Mouse (Mus musculus): ENCODE measurements around the gene Dpy19l1. TPM values are rescaled to one million over a fixed set of nuclear protein-coding genes. Genes with fewer than 3 reads are reported as not detected.

Gene Dpy19l1
- total RNA-seq, 2 experiments from 2014 or later: 42.3 to 45.7 TPM

DNA sequence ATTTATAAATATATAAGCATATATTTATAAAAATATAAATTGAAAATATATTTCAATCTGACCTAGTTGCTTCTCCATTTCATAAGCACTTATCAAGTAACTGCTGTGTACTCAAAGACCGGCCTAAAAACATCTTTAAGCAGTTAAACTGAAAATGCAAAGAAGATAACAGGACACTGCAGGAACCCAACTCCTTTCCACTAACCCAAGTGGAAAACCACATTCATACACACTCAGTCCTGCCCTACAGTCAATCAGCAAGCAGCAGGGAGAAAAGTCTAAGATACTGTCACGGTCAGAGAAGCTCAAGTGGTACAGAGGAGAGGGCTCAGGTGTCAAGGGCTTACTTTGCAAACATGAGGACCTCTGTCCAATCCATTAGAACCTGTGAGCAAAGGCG, 30.4 kb downstream of the Dpy19l1 start:
- no peak for DNase-seq (ENCODE audit: low spot score in 2 of 2)

DNA sequence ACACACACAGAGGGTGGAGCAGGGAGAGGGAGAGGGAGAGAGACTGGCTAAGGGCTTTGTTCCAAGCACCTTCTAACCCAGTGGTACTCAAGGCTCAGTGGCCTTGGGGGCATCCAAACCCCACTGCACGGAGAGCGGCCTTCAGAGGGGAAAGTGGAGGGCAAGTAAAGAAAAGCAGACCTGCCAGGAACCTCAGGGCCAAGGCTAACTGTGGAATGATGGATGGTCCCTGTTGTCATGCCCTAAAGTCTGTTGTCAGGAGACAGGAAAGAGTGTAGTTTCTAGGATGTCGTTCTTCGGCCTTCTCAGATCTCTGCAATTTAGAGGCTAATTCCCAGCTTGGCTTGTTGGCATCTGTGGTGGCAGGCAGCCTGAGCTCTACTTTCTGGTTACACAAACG, 32.8 kb downstream of the Dpy19l1 start:
- DNase-seq (ENCODE audit: low spot score in 2 of 2): no peak

DNA sequence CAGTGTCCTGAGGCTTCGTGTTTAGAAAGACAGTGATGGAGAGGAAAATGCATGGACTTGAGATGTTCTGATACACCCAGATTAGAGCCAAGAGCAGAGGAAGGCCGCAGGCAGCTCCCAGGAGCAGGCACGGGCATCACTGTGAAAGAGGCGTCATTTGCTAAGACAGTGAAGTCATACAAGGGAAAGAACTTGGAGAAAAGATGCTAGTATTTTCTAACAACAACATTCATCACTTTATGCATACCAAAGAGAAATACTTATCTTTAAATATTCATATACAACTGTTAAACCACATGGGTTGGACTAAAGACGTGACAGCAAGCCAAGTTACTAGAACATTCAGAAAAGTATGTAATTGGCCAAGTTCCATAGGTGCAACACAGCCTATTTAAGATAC, 35.8 kb downstream of the Dpy19l1 start:
- DNase-seq (ENCODE audit: low spot score in 2 of 2): no peak

DNA sequence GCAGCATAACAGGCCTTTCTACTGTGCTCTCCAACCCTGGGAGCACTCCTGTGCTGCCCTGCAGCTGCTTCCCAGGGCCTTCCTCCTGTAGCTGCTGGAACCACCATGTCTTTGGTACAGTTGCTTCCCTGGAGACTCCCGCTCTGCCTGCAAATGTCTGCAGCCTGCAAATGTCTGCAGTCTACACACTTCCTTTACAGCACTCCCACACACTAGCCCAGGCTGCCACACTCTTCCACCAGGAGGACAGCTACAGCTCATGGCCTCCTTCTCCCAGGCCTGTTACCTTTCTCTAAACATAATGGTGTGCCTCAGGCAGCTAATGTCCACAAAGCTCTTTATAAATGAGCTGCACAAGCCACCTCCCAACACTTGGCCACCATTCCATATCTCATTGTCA, 36.3 kb downstream of the Dpy19l1 start:
- no peak for DNase-seq (ENCODE audit: low spot score in 2 of 2)

DNA sequence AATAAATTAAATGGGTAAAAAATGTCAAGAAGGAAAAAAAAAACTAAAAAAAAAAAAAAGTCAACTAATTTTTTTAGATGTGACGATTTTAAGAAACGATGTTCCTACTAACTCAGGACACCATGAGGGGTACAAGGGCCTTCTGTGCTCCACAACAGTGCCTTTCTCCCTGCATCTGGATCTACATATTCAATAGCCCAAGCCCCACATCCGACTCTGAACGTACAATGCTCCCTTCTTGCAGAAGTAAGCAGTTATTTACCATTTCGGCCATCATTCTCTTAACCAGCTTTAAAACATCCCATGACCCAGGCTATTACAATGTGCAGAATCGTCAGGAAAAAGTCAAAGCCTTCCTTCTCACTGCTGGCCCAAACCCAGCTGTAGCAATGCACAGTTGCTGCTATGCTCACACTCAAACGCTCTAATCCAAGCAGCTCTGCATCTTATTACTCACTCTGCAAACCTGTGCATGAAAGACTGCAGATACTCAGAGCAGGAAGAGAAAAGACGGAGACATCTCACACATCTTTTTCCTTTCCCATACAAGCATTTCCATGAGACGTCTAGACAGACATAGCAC, 41.5 kb downstream of the Dpy19l1 start:
- DNase-seq (ENCODE audit: low spot score in 2 of 2): peak in 1 of 2 experiments; percentile 12

DNA sequence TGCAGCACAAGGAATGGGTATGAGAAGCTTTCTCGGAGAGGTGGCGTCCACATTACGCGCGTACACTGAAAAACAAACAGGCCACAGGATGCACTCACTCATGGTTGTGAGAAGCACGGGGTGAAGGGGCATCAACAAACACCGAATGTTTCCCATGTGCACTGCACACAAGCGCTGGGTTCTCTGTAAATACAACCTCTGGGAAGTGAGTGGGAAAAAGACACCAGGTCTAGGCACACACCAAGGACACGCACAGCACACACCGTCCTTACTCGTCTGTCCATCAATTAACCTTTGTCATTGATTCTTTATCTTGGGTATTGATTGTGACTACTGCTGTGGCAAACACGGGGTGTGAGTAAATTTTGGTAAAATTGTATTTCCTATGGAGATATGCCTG, 49.1 kb downstream of the Dpy19l1 start:
- DNase-seq (ENCODE audit: low spot score in 2 of 2): no peak

DNA sequence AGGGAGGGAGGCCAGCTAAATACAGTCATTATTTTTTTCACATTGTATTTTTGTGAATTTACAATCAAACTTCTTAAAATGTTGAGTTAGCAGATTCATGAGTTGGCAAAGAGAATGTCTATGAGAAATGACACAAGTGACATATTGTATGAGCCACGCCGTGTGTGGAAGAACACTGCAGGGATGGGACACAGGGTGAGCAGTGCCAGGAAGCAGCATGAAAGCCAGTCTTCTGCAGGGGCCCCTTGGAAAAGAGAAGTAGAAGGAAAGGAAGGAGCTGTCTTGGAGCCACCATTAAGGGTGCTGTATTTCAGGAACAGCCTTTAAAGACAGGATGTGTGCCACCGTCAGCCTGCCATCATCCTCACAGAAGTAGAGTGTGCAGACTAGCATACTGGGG, 52.0 kb downstream of the Dpy19l1 start:
- DNase-seq (ENCODE audit: low spot score in 2 of 2): peak in 1 of 2 experiments; percentile 22

DNA sequence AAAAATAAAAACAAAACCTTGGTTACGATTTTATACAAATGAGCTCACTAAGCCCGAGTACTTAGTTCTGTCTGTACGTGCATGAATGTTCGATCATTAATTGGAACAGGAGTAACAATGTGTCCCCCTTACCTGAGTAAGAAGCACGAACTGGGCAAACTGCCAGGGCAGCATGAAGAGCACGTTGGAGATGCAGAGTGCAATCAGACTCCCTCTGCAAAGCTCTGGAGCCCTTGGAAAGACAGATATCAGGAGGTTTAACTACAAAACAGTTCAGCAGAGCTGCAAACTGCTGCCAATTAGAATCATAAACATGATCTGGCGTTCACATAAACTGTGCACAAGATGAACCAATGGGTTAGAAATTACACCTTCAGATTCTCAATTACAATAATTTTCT, 52.4 kb downstream of the Dpy19l1 start:
- DNase-seq (ENCODE audit: low spot score in 2 of 2): peak in 1 of 2 experiments; percentile 14

DNA sequence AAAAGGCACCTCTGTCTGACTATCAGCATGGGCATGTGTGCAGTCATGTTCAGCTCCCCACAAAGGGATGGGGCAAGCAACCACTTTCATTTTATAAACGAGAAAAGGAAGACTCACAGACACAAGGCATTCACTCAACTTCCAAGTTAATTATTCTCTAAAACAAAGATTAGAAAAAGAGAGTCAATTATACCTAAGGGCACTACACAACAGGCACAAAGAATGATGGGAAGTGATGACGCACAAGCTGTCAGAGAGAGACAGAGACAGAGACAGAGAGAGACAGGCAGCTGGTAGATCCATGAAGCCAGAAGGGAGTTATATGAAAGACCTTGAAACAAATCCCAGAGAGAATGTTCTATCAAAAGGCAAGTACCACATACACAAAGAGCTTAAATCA, 68.0 kb downstream of the Dpy19l1 start:
- DNase-seq (ENCODE audit: low spot score in 2 of 2): no peak

DNA sequence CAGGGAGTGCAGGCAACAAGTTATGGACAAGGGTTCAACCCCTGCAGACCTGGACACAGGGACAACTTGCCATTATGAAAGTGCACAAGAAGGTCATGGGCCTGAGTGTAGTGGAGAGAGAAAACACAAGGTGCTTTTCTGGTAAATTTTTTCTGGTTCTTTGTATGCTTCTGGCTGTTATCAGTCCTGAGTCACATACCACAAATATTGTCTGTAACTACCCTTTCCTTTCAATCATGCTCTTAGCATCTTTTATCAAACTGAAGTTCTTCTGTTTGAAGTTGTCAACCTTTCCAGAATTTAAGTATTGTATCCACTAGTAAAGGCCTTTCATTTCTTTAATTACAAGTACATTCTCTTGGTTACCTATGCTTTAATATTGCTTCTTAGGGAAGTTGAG, 73.2 kb downstream of the Dpy19l1 start:
- no peak for DNase-seq (ENCODE audit: low spot score in 2 of 2)

DNA sequence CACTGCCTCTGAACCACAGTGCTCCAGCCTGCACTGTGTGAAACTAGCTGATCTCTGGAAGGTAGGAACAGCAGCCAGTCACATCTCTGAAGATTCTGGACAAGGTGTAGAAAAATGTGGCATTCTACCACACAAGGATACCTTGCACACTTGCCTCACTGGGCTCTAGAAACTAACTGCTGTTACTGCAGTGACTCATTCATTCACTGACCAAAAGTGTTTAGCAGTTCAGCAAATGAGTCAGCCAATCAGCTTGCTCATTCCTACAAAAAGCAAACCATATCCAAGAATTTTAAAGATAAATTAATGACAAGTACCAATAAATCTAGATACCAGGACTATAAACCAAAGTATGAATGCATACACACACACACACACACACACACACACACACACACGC, 77.3 kb downstream of the Dpy19l1 start:
- no peak for DNase-seq (ENCODE audit: low spot score in 2 of 2)

DNA sequence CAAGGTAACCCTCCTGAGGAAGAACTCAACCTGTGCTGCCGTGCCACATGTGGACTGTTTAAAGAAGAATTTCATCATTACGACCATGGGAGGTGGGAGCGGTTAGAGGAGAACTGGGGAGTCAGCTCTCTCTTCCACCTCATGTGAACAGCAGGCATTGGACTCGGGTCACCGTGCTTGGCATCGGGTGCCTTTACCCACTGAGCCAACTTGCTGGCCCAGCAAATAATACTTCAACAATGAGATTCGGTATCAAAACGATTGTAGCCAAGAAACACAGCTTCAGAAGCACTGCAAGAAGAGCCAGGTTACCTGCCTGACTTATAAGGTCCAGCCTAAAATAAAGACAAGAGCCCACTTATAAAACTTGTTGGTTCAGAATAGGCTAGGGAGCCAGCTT, 79.7 kb downstream of the Dpy19l1 start:
- no peak for DNase-seq (ENCODE audit: low spot score in 2 of 2)

DNA sequence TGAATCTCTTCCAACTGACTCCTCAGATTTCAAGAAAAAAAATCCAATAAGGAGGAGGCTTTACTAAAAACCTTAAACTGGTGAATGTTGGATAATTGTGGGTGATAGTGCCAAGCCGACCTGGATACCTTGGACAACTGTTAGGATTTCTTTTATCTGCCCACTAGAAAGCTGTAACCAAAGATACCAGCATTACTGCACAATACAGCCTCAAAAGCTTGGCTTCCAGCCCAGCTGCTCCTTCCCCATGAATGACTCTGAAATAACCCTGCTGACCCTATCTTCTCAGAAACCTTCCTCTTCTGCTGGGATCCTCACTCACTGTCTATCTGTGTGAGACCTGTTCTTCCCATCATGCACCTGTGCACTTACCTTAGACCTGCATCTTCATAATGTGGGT, 81.1 kb downstream of the Dpy19l1 start:
- no peak for DNase-seq (ENCODE audit: low spot score in 2 of 2)

DNA sequence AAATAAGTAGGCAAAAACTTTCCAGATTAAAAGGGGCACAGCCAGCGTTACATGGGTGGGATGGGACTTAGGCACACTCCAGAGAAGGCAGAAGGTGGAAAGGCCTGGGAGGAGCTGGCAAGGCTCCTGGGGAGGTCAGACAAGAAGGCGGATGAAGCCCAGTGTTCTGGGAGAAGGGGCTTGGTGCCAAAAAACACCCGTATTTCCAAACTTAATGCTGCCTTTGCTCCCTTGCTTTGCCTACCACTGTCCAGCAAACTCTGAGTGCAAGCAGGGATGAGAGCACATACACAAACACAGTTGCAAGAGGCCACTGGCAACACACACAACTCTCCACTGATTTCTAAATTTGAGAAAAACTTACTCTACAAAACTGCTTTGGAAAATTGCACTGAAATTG, 81.7 kb downstream of the Dpy19l1 start:
- DNase-seq (ENCODE audit: low spot score in 2 of 2): no peak

DNA sequence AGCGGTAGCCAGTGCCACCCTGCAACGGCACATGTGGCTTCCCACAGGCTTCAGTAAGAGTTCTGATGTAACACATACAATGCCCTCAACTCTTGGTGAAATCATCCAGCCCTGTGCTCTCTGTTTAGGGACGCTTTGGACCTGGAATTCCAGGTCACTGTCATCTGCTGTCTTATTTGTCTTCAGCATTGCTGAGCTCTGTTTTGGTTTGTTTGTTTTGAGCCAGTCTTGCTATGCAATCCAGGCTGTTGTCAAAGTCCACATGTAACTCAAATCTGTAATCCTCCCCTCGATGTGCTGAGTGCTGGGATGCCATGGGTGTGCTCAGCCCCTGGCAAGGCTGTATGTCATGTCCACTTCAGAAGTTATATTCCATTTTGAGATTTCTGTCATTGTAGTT, 82.8 kb downstream of the Dpy19l1 start:
- no peak for DNase-seq (ENCODE audit: low spot score in 2 of 2)

DNA sequence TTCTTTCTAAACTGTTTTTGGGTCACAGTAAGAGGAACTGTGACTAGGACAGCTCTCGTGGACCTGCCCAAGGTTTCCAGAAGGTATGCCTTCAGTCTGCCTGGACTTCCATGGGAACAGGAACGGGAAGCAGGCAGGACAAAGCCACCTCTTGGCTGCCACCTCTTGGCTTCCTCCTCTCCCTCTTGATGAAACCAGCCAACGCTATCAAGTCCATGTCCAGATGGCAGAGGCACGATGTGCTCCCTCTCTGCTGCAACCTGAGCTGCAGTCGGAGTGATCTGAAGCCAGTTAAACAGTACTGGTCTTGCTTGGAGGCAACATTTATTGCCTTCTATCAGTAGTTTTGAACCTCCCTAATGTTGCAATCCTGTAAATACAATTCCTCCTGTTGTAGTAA, 84.7 kb downstream of the Dpy19l1 start:
- no peak for DNase-seq (ENCODE audit: low spot score in 2 of 2)

DNA sequence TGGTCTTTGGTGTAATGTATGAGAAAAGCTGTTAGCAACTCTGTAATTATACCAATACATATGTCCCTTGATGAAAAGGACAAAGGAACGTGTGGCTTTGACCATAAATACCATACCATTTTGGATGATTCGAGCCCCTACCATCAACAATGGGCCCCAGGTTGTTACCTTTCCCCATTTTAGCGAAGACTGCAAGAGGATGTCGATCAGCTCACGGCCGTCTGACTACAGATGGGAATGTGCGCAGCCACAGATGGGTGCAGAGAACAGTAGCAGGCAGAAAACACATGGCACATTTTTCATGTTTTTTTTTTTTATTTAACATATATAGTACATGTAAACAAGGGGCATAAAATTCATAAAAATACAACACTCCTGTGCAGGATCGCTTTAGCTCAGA, 91.5 kb downstream of the Dpy19l1 start:
- DNase-seq (ENCODE audit: low spot score in 2 of 2): peak in 1 of 2 experiments; percentile 23

DNA sequence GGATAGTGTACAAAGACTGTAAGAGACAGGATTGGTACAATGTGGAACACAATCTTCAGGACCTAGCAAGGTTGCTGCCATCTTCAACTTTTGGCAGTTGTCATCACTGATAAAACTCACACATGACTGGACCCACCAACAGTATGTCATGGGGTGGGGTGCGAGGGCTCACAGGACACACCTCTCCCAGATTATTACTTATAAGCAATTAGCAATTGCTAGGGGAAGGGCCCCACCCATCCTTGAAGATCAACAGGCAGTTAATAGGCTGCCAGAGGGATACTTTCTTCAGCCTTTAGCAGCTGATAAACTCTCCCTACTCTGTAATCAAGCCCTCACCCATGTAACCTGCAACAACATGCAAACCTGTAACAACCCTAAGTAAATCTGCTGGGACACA, 92.5 kb downstream of the Dpy19l1 start:
- DNase-seq (ENCODE audit: low spot score in 2 of 2): no peak

DNA sequence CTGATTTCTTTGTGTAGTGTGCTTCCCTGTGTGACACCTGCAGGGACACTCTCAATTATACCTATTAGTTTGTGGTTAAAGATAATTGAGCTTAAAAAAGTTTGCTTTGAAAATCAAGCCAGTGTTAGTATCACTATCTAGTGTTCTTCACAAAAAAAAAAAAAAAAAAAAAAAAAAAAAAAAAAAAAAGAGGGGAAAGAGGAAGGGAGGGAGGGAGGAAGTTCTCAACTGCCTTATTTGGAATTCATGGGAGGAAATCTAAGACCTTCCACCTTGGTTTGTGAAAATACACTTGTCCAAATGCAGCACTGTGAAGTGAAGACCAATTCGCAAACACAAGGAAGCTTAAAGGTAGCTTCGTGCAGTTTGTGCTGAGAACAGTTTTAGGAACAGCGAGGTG, 94.9 kb downstream of the Dpy19l1 start:
- DNase-seq (ENCODE audit: low spot score in 2 of 2): no peak

DNA sequence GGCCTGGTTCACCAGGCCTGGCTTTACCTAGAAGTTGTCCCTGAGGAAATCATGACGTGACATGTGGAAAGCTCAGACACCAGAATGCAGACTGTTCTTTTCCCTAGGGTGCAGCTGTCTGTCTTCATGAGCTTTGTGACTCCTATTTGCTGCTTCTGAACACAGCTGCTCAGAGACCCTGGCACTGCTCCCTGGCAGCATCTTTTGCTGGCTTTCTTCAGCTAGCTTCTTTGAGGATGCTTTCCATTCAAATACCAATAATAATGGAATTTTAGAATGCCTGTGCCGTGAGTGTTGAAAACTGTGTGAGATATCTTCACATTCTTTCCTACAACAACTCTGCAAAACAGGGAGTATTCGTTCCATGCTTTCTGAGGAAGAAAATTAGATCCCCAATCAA, 108.8 kb downstream of the Dpy19l1 start:
- DNase-seq (ENCODE audit: low spot score in 2 of 2): no peak

DNA sequence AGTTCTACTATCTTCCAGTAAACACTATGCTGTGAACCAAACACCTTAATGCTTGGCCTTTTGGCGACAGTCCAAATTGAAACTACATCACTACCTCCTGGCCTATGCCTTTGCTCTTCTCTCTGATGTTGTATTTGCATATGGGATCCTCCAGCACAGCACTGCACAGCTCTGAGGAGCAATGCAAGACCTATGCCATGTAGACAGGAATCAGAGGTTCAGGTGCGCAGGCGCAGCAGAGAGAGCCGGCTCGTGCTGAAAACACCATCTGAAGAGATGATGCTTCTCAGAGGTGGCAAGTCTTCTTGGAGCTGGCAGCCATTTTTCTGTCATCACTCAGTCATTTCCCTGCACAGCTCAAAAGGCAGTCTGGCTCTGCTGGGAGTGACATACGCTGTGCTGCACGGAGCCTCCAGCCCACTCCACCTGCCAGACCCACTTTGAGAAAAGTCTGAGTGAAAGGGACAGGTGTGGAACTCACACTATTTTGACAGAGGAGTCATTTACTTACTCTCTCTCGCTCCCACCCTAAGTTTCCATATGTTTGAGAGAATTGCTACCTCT, 112.1 kb downstream of the Dpy19l1 start:
- no peak for DNase-seq (ENCODE audit: low spot score in 2 of 2)

DNA sequence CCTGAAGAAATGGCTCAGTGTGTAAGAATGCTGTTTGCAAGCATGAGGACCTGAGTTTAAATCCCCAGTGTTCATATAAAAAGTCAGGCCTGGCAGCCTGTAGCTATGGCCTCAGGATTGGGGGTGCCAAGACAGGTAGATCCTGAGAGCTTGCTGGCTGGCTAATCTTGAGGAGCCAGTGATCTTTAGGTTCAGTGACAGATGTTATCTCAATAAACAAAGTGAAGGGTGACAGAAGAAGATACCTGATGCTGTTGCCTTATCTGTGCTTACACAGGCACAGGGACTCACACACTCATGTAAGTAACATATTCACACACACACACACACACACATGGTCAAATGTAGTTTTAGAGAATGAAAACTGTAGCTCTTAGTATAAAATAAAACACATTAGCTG, 115.7 kb downstream of the Dpy19l1 start:
- no peak for DNase-seq (ENCODE audit: low spot score in 2 of 2)

DNA sequence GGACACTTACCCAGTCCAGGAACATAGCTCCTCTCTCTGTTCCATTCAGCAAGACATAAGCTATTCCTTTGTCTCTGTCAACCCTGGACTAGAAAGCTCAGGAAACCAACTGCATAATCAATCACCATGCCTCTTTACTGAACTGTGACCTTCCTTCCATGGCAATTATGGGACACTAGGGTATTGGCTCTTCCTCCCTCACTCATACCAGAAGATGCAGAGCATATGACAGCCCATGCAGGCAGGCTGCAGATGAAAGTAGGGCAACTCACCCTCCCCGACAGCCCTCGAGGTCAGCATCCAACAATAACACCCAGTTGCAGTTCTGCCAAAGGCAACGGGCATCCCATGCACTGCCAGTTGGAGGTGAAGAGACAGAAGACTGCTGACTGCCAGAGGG, 123.6 kb downstream of the Dpy19l1 start:
- DNase-seq (ENCODE audit: low spot score in 2 of 2): no peak

DNA sequence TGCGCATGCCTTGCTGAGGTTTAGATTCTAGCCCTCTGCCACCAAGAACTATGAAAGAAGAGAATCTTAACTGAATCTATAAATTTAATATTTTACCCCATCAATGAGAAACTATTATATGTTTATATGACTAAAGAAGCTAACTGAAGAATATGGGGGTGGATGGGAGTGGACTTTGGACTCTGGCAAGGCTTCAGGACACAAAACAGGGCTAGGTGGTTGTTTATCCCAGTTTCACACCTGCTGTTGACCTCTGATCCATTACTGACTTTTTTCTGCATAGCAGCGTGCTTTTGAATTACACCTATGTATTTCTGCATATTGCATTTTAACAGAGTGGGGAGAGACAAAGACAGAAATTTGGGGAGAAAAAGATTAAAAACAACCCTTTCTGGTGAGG, 124.1 kb downstream of the Dpy19l1 start:
- no peak for DNase-seq (ENCODE audit: low spot score in 2 of 2)

Measured in layer of hippocampus, adult 18-20 months (tissue).